ENCODE assay signal across 11 mouse cellular contexts in genomic region chr10:8133451-8133952, GRCm38 (mm10).
DNase-seq lines count a peak whose midpoint lies in the region; ATAC-seq and TF ChIP-seq lines count a peak whose summit lies in the region.
"Had no signal": no experiment of that assay in that cellular context is flagged by ENCODE, and none has a peak within 500 bp of the region (broad histone marks: within the 10 kb centered on the region; RNA-seq: fewer than 3 reads in every experiment).

No protein-coding gene starts in this region.

- no peak for TF ChIP-seq CTCF in layer of hippocampus, adult 2 months (conservative IDR thresholded peaks at IDR 0.05)

- H3K4me3 ChIP-seq in layer of hippocampus, adult 2 months: peak overlapping the region; percentile 23; the same call in 1 of the 2 replicates
- H3K4me3 ChIP-seq in embryonic facial prominence, embryonic 14.5 days (ENCODE audit: low read depth, low read length): no peak overlapping the region
- no peak overlapping the region for H3K4me3 ChIP-seq in intestine, embryonic 15.5 days (replicated peaks)
- H3K4me3 ChIP-seq in neural tube, embryonic 11.5 days (ENCODE audit: low read depth, low read length): no peak overlapping the region

- peaks cover 12% of the 10 kb centered on the region; the same call in 1 of the 2 replicates for H3K4me1 ChIP-seq in embryonic facial prominence, embryonic 14.5 days (ENCODE audit: control insufficient read depth, insufficient read depth, low read length)
- H3K4me1 ChIP-seq in intestine, embryonic 15.5 days (replicated peaks): 0 out of 2 replicates have a peak, but pooled peaks cover 4% of the 10 kb centered on the region
- peaks cover 9% of the 10 kb centered on the region; the same call in 1 of the 2 replicates for H3K4me1 ChIP-seq in neural tube, embryonic 11.5 days (ENCODE audit: control insufficient read depth, insufficient read depth, low read length)

- WGBS in embryonic facial prominence, embryonic 14.5 days: 22% methylated on average over 13 of the region's 13 CpGs
- 45% methylated on average over 13 of the region's 13 CpGs for WGBS in intestine, embryonic 15.5 days
- 25% methylated on average over 13 of the region's 13 CpGs for WGBS in neural tube, embryonic 11.5 days

- H3K36me3 ChIP-seq in embryonic facial prominence, embryonic 14.5 days (ENCODE audit: control insufficient read depth, insufficient read depth, low read length): no peaks in the 10 kb centered on the region
- no peaks in the 10 kb centered on the region for H3K36me3 ChIP-seq in intestine, embryonic 15.5 days
- no peaks in the 10 kb centered on the region for H3K36me3 ChIP-seq in neural tube, embryonic 11.5 days (ENCODE audit: control insufficient read depth, insufficient read depth, low read length)

- no peaks in the 10 kb centered on the region for H3K9me3 ChIP-seq in embryonic facial prominence, embryonic 14.5 days (ENCODE audit: control insufficient read depth, low read length)
- no peaks in the 10 kb centered on the region for H3K9me3 ChIP-seq in intestine, embryonic 15.5 days
- H3K9me3 ChIP-seq in neural tube, embryonic 11.5 days (ENCODE audit: control insufficient read depth, low read length): no peaks in the 10 kb centered on the region

- DNase-seq in layer of hippocampus, adult 2 months (ENCODE audit: low spot score in 2 of 2): no peak
- no peak for DNase-seq in layer of hippocampus, postnatal 25 days (ENCODE audit: extremely low spot score in 1 of 2, low spot score in 1 of 2)
- DNase-seq in embryonic facial prominence, embryonic 14.5 days (ENCODE audit: low spot score): peak; percentile 68
- peak; percentile 42 for DNase-seq in neural tube, embryonic 11.5 days (ENCODE audit: low spot score)
- no peak for DNase-seq in left cerebral cortex, adult 18-20 months (ENCODE audit: low spot score in 2 of 2)
- DNase-seq in spleen, postnatal 4 days (ENCODE audit: low spot score in 2 of 2): no peak
- DNase-seq: cerebellum, postnatal 25 days; heart, postnatal 4 days had no signal

- H3K4me2 ChIP-seq in embryonic facial prominence, embryonic 14.5 days (ENCODE audit: low read depth, low read length): peak overlapping the region; percentile 30
- H3K4me2 ChIP-seq in intestine, embryonic 15.5 days (replicated peaks): peak overlapping the region; percentile 11; the same call in 1 of the 2 replicates
- no peak overlapping the region for H3K4me2 ChIP-seq in neural tube, embryonic 11.5 days (ENCODE audit: low read depth)

- H3K9ac ChIP-seq in embryonic facial prominence, embryonic 14.5 days (ENCODE audit: low read depth, low read length): no peak overlapping the region
- no peak overlapping the region for H3K9ac ChIP-seq in intestine, embryonic 15.5 days
- no peak overlapping the region for H3K9ac ChIP-seq in neural tube, embryonic 11.5 days (ENCODE audit: low read length)

- peak; percentile 70 for ATAC-seq in embryonic facial prominence, embryonic 14.5 days (ENCODE audit: low read depth)
- peak; percentile 52; the same call in 1 of the 2 replicates for ATAC-seq in intestine, embryonic 15.5 days
- ATAC-seq in neural tube, embryonic 11.5 days (ENCODE audit: insufficient read depth, low FRiP score, low TSS enrichment): peak; percentile 75
- ATAC-seq in activated CD4-positive, CD25-positive, alpha-beta regulatory T cell, adult 4 months: no peak

- peak overlapping the region; percentile 28; the same call in 1 of the 2 replicates for H3K27ac ChIP-seq in layer of hippocampus, adult 2 months
- peak overlapping the region; percentile 30 for H3K27ac ChIP-seq in embryonic facial prominence, embryonic 14.5 days (replicated peaks; ENCODE audit: low read depth, low read length)
- no peak overlapping the region for H3K27ac ChIP-seq in intestine, embryonic 15.5 days
- H3K27ac ChIP-seq in neural tube, embryonic 11.5 days (ENCODE audit: low read depth, low read length): no peak overlapping the region
- H3K27ac ChIP-seq: macrophage had no signal

- no peaks in the 10 kb centered on the region for H3K27me3 ChIP-seq in embryonic facial prominence, embryonic 14.5 days (replicated peaks; ENCODE audit: control insufficient read depth, insufficient read depth, low read length)
- H3K27me3 ChIP-seq in intestine, embryonic 15.5 days (replicated peaks): no peaks in the 10 kb centered on the region
- H3K27me3 ChIP-seq in neural tube, embryonic 11.5 days (ENCODE audit: control insufficient read depth, insufficient read depth, low read length): no peaks in the 10 kb centered on the region

Comparison
In these comparisons a context has a peak if more than half of its experiments do, and no peak if none do; other contexts are left out.
1. DNase-seq: peak in embryonic facial prominence, embryonic 14.5 days (single experiment) and neural tube, embryonic 11.5 days (single experiment); none in layer of hippocampus, adult 2 months (0 of 2), layer of hippocampus, postnatal 25 days (0 of 2), left cerebral cortex, adult 18-20 months (0 of 2) and spleen, postnatal 4 days (0 of 2).
2. H3K27ac ChIP-seq: peak in layer of hippocampus, adult 2 months (single experiment) and embryonic facial prominence, embryonic 14.5 days (single experiment); none in intestine, embryonic 15.5 days (single experiment) and neural tube, embryonic 11.5 days (single experiment).